Mouse (Mus musculus) frontal cortex, adult (tissue): ENCODE results near the gene E130218I03Rik.

Experiments used
- ATAC-seq: cut with Nextera tagmentation; 2 replicates; pipeline ENCODE4 v1.9.2; 2017; ENCODE audit warnings: mild to moderate bottlenecking, moderate library complexity, mixed read lengths; ENCODE audit not compliant: low TSS enrichment

The E130218I03Rik gene

GRCm38 (mm10) chr4:134243516-134244250, at the start of gene E130218I03Rik:
Gene E130218I03Rik, plus strand, starts transcription at chr4:134243662.
- ATAC-seq = no peak

- ATAC-seq = no peak
Measured at GRCm38 (mm10) chr4:134199371-134199770, 44.1 kb upstream of the E130218I03Rik start.

- no peak for ATAC-seq
Measured at GRCm38 (mm10) chr4:134202904-134203303, 40.6 kb upstream of the E130218I03Rik start, which contains the start of gene Gm7534. Gene Gm7534, minus strand, starts transcription at chr4:134203004.

GRCm38 (mm10) chr4:134203340-134203896, 40.0 kb upstream of the E130218I03Rik start:
- no peak for ATAC-seq

- ATAC-seq = no peak
Measured at GRCm38 (mm10) chr4:134206488-134207053, 36.9 kb upstream of the E130218I03Rik start.

- no peak for ATAC-seq
Measured at GRCm38 (mm10) chr4:134222793-134223600, 20.5 kb upstream of the E130218I03Rik start.

GRCm38 (mm10) chr4:134227194-134227593, 16.3 kb upstream of the E130218I03Rik start, which contains the start of gene Catsper4:
Gene Catsper4, minus strand, starts transcription at chr4:134227383.
- no peak for ATAC-seq

GRCm38 (mm10) chr4:134230431-134230830, 13.0 kb upstream of the E130218I03Rik start:
- no peak for ATAC-seq

GRCm38 (mm10) chr4:134234876-134235275, 8.6 kb upstream of the E130218I03Rik start:
- ATAC-seq = no peak

- no peak for ATAC-seq
Measured at GRCm38 (mm10) chr4:134237582-134238278, 5.7 kb upstream of the E130218I03Rik start.

- ATAC-seq = no peak
Measured at GRCm38 (mm10) chr4:134238279-134238651, 5.2 kb upstream of the E130218I03Rik start, which contains the start of gene Cnksr1. Gene Cnksr1, minus strand, starts transcription at chr4:134238399.

- no peak; the same call in 1 of the 2 replicates for ATAC-seq
Measured at GRCm38 (mm10) chr4:134238686-134239085, 4.8 kb upstream of the E130218I03Rik start.

GRCm38 (mm10) chr4:134245148-134245843, 1.8 kb downstream of the E130218I03Rik start, which contains the start of gene Zfp593:
Gene Zfp593, minus strand, starts transcription at chr4:134245592.
- ATAC-seq = peak; percentile 83

GRCm38 (mm10) chr4:134246256-134246655, 2.8 kb downstream of the E130218I03Rik start:
- no peak for ATAC-seq

- no peak for ATAC-seq
Measured at GRCm38 (mm10) chr4:134246719-134247258, 3.3 kb downstream of the E130218I03Rik start, which contains the start of gene Gm30191. Gene Gm30191, plus strand, starts transcription at chr4:134246935.

GRCm38 (mm10) chr4:134249651-134250050, 6.2 kb downstream of the E130218I03Rik start:
- peak; percentile 49; the same call in 1 of the 2 replicates for ATAC-seq

GRCm38 (mm10) chr4:134250116-134250929, 6.9 kb downstream of the E130218I03Rik start:
- no peak for ATAC-seq

- peak; percentile 11; the same call in 1 of the 2 replicates for ATAC-seq
Measured at GRCm38 (mm10) chr4:134250930-134251240, 7.4 kb downstream of the E130218I03Rik start.
